Mouse (Mus musculus): Measurements from ENCODE around the gene Tcaf2. TPM values are rescaled to one million over a fixed set of nuclear protein-coding genes. Genes with fewer than 3 reads are reported as not detected.

Tcaf2 gene
- total and polyA plus RNA-seq, 3 experiments, result 0.11 TPM; not detected in 2

GRCm38 (mm10) chr6:42583488-42583872 lies 61.6 kb downstream of the Tcaf2 start:
- Histone ChIP-seq H3K27me3 (ENCODE audit: insufficient read depth, low read length) (no peaks in the 10 kb centered on the region), H3K9me3 (replicated peaks) (no peaks in the 10 kb centered on the region), H3K4me3 (ENCODE audit: low read depth, low read length) (no peak overlapping the region), H3K36me3 (replicated peaks) (no peaks in the 10 kb centered on the region), H3K4me1 (ENCODE audit: insufficient read depth, low read depth, low read length) (no peaks in the 10 kb centered on the region)
- DNase-seq (ENCODE audit: low spot score), result peak; percentile 1
- ATAC-seq (ENCODE audit: extremely low read depth, insufficient number of reproducible peaks, low FRiP score, poor library complexity, severe bottlenecking), result no peak
- TF ChIP-seq TAL1 (conservative IDR thresholded peaks at IDR 0.05; ENCODE audit: low read depth, low read length) (no peak), GATA1 (IDR thresholded peaks at IDR 0.05; ENCODE audit: borderline replicate concordance, low read length) (no peak), POLR2AphosphoS5 (IDR thresholded peaks at IDR 0.05; ENCODE audit: insufficient replicate concordance, low read depth, low read length) (no peak), CTCF (IDR thresholded peaks at IDR 0.05; ENCODE audit: low read depth, low read length) (no peak), GATA2 (IDR thresholded peaks at IDR 0.05; ENCODE audit: borderline replicate concordance, low read depth, low read length) (no peak)

GRCm38 (mm10) chr6:42582741-42583487 lies 62.1 kb downstream of the Tcaf2 start:
- no peaks in the 10 kb centered on the region for H3K36me3 ChIP-seq (replicated peaks)
- H3K27me3 ChIP-seq (ENCODE audit: insufficient read depth, low read length), result no peaks in the 10 kb centered on the region
- no peak for TF ChIP-seq CTCF (IDR thresholded peaks at IDR 0.05; ENCODE audit: low read depth, low read length)
- DNase-seq (ENCODE audit: low spot score) (no peak), ATAC-seq (ENCODE audit: extremely low read depth, insufficient number of reproducible peaks, low FRiP score, poor library complexity, severe bottlenecking) (no peak)
- H3K9me3 ChIP-seq (replicated peaks), result no peaks in the 10 kb centered on the region
- H3K4me1 ChIP-seq (ENCODE audit: insufficient read depth, low read depth, low read length), result no peaks in the 10 kb centered on the region
- H3K4me3 ChIP-seq (ENCODE audit: low read depth, low read length), result no peak overlapping the region

DNA sequence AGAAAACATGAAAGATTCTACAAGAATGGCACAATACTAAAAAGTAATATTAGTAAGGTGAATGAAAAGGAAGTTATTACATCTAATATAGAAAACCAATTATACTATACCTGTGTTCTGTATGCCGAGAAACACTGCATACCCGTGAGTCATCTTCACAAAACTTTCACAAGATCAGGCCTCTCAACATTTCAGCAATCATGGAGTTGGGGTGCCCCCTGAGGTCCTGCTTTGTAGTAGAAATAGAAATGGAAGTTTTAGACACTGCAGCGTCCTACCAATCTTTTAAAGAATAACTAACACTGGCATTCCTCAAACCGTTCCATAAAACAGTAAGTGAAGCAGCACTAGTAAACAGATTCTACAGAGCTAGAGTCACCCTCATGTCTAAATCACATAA lies 66.4 kb downstream of the Tcaf2 start:
- no peaks in the 10 kb centered on the region for H3K36me3 ChIP-seq (replicated peaks)
- no peak for DNase-seq (ENCODE audit: low spot score)
- no peaks in the 10 kb centered on the region for H3K27me3 ChIP-seq (ENCODE audit: insufficient read depth, low read length)
- no peak for ATAC-seq (ENCODE audit: extremely low read depth, insufficient number of reproducible peaks, low FRiP score, poor library complexity, severe bottlenecking)
- no peaks in the 10 kb centered on the region for H3K9me3 ChIP-seq (replicated peaks)
- no peak for TF ChIP-seq GATA1 (IDR thresholded peaks at IDR 0.05; ENCODE audit: borderline replicate concordance, low read length)
- no peak for TF ChIP-seq TAL1 (conservative IDR thresholded peaks at IDR 0.05; ENCODE audit: low read depth, low read length)
- TF ChIP-seq CTCF (IDR thresholded peaks at IDR 0.05; ENCODE audit: low read depth, low read length), result no peak
- no peak for TF ChIP-seq POLR2AphosphoS5 (IDR thresholded peaks at IDR 0.05; ENCODE audit: insufficient replicate concordance, low read depth, low read length)
- TF ChIP-seq GATA2 (IDR thresholded peaks at IDR 0.05; ENCODE audit: borderline replicate concordance, low read depth, low read length), result no peak
- no peaks in the 10 kb centered on the region for H3K4me1 ChIP-seq (ENCODE audit: insufficient read depth, low read depth, low read length)
- no peak overlapping the region for H3K4me3 ChIP-seq (ENCODE audit: low read depth, low read length)

DNA sequence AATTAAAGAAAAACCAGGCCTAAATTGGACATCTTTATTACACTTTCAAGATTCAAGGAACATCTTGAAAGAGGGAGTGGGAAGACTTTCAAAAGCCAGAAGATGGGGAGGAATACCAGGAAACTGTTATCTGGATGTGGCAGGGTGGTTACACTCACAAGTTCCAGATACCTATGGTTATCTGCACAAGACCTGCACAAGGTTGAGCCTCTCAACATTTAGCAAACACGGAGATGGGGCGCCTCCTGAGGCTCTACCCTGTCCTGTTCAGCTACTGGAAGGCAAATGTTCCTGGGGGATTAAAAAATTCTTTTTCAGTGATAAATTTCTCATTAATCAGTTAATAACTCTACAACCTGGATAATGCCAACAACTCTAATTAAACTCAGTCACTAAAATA lies 67.6 kb downstream of the Tcaf2 start:
- Histone ChIP-seq H3K4me1 (ENCODE audit: insufficient read depth, low read depth, low read length) (no peaks in the 10 kb centered on the region), H3K9me3 (replicated peaks) (no peaks in the 10 kb centered on the region), H3K36me3 (replicated peaks) (no peaks in the 10 kb centered on the region), H3K4me3 (ENCODE audit: low read depth, low read length) (no peak overlapping the region), H3K27me3 (ENCODE audit: insufficient read depth, low read length) (no peaks in the 10 kb centered on the region)
- no peak for DNase-seq (ENCODE audit: low spot score)
- ATAC-seq (ENCODE audit: extremely low read depth, insufficient number of reproducible peaks, low FRiP score, poor library complexity, severe bottlenecking), result no peak
- TF ChIP-seq CTCF (IDR thresholded peaks at IDR 0.05; ENCODE audit: low read depth, low read length), result no peak
- TF ChIP-seq POLR2AphosphoS5 (IDR thresholded peaks at IDR 0.05; ENCODE audit: insufficient replicate concordance, low read depth, low read length), result no peak
- TF ChIP-seq GATA2 (IDR thresholded peaks at IDR 0.05; ENCODE audit: borderline replicate concordance, low read depth, low read length), result no peak
- TF ChIP-seq GATA1 (IDR thresholded peaks at IDR 0.05; ENCODE audit: borderline replicate concordance, low read length), result no peak
- TF ChIP-seq TAL1 (conservative IDR thresholded peaks at IDR 0.05; ENCODE audit: low read depth, low read length), result no peak

Other genes with a start within 250 kb of the Tcaf2 start
- not detected in 2 replicates for gene Tas2r143, start 245.0 kb downstream of the Tcaf2 start, total RNA-seq (2014; fragmentation: Nextera tagmentation)
- gene Tas2r143, start 245.0 kb downstream of the Tcaf2 start, total RNA-seq (2017), result 0.22 and 0.23 TPM in 2 replicates
- not detected in 2 replicates for gene Tas2r143, start 245.0 kb downstream of the Tcaf2 start, polyA plus RNA-seq (2012)
- not detected in 2 replicates for gene Tas2r135, start 239.8 kb downstream of the Tcaf2 start, total RNA-seq (2014; fragmentation: Nextera tagmentation)
- 0.27 TPM in 1 of 2 replicates, not detected in the other for gene Tas2r135, start 239.8 kb downstream of the Tcaf2 start, total RNA-seq (2017)
- gene Tas2r135, start 239.8 kb downstream of the Tcaf2 start, polyA plus RNA-seq (2012), result not detected in 2 replicates
- gene Tas2r126, start 210.7 kb downstream of the Tcaf2 start, total RNA-seq (2014; fragmentation: Nextera tagmentation), result not detected in 2 replicates
- not detected in 2 replicates for gene Tas2r126, start 210.7 kb downstream of the Tcaf2 start, total RNA-seq (2017)
- not detected in 2 replicates for gene Tas2r126, start 210.7 kb downstream of the Tcaf2 start, polyA plus RNA-seq (2012)
- gene Olfr458, start 180.1 kb downstream of the Tcaf2 start, total RNA-seq (2014; fragmentation: Nextera tagmentation), result not detected in 2 replicates
- 0.05 and 0.17 TPM in 2 replicates for gene Olfr458, start 180.1 kb downstream of the Tcaf2 start, total RNA-seq (2017)
- not detected in 2 replicates for gene Olfr458, start 180.1 kb downstream of the Tcaf2 start, polyA plus RNA-seq (2012)
- gene Olfr457, start 168.9 kb downstream of the Tcaf2 start, total RNA-seq (2014; fragmentation: Nextera tagmentation), result not detected in 2 replicates
- gene Olfr457, start 168.9 kb downstream of the Tcaf2 start, total RNA-seq (2017), result 0.11 TPM in 1 of 2 replicates, not detected in the other
- not detected in 2 replicates for gene Olfr457, start 168.9 kb downstream of the Tcaf2 start, polyA plus RNA-seq (2012)
- not detected in 2 replicates for gene Olfr456, start 158.0 kb downstream of the Tcaf2 start, total RNA-seq (2014; fragmentation: Nextera tagmentation)
- gene Olfr456, start 158.0 kb downstream of the Tcaf2 start, total RNA-seq (2017), result not detected in 2 replicates
- not detected in 2 replicates for gene Olfr456, start 158.0 kb downstream of the Tcaf2 start, polyA plus RNA-seq (2012)
- not detected in 2 replicates for gene Olfr455, start 97.7 kb downstream of the Tcaf2 start, total RNA-seq (2014; fragmentation: Nextera tagmentation)
- gene Olfr455, start 97.7 kb downstream of the Tcaf2 start, total RNA-seq (2017), result not detected in 2 replicates
- not detected in 2 replicates for gene Olfr455, start 97.7 kb downstream of the Tcaf2 start, polyA plus RNA-seq (2012)
- gene Tcaf3, start 47.6 kb downstream of the Tcaf2 start, total RNA-seq (2014; fragmentation: Nextera tagmentation), result not detected in 2 replicates
- gene Tcaf3, start 47.6 kb downstream of the Tcaf2 start, total RNA-seq (2017), result 0.16 and 0.46 TPM in 2 replicates
- not detected in 2 replicates for gene Tcaf3, start 47.6 kb downstream of the Tcaf2 start, polyA plus RNA-seq (2012)
- not detected in 2 replicates for gene Tcaf1, start 64.8 kb upstream of the Tcaf2 start, total RNA-seq (2014; fragmentation: Nextera tagmentation)
- gene Tcaf1, start 64.8 kb upstream of the Tcaf2 start, total RNA-seq (2017), result 0.12 and 0.33 TPM in 2 replicates
- not detected in 2 replicates for gene Tcaf1, start 64.8 kb upstream of the Tcaf2 start, polyA plus RNA-seq (2012)
- not detected in 2 replicates for gene Olfr453, start 94.1 kb upstream of the Tcaf2 start, total RNA-seq (2014; fragmentation: Nextera tagmentation)
- 0.11 and 0.12 TPM in 2 replicates for gene Olfr453, start 94.1 kb upstream of the Tcaf2 start, total RNA-seq (2017)
- not detected in 2 replicates for gene Olfr453, start 94.1 kb upstream of the Tcaf2 start, polyA plus RNA-seq (2012)
- not detected in 2 replicates for gene Olfr38, start 111.2 kb upstream of the Tcaf2 start, total RNA-seq (2014; fragmentation: Nextera tagmentation)
- gene Olfr38, start 111.2 kb upstream of the Tcaf2 start, total RNA-seq (2017), result 0.17 and 0.22 TPM in 2 replicates
- gene Olfr38, start 111.2 kb upstream of the Tcaf2 start, polyA plus RNA-seq (2012), result not detected in 2 replicates
- gene Olfr452, start 139.8 kb upstream of the Tcaf2 start, total RNA-seq (2014; fragmentation: Nextera tagmentation), result not detected in 2 replicates
- gene Olfr452, start 139.8 kb upstream of the Tcaf2 start, total RNA-seq (2017), result 0.27 TPM in 1 of 2 replicates, not detected in the other
- not detected in 2 replicates for gene Olfr452, start 139.8 kb upstream of the Tcaf2 start, polyA plus RNA-seq (2012)
- gene Olfr450, start 166.7 kb upstream of the Tcaf2 start, total RNA-seq (2014; fragmentation: Nextera tagmentation), result not detected in 2 replicates
- gene Olfr450, start 166.7 kb upstream of the Tcaf2 start, total RNA-seq (2017), result not detected in 2 replicates
- not detected in 2 replicates for gene Olfr450, start 166.7 kb upstream of the Tcaf2 start, polyA plus RNA-seq (2012)
- gene Olfr449, start 189.1 kb upstream of the Tcaf2 start, total RNA-seq (2014; fragmentation: Nextera tagmentation), result not detected in 2 replicates
- gene Olfr449, start 189.1 kb upstream of the Tcaf2 start, total RNA-seq (2017), result not detected in 2 replicates
- not detected in 2 replicates for gene Olfr449, start 189.1 kb upstream of the Tcaf2 start, polyA plus RNA-seq (2012)
- gene Olfr448, start 245.2 kb upstream of the Tcaf2 start, total RNA-seq (2014; fragmentation: Nextera tagmentation), result not detected in 2 replicates
- gene Olfr448, start 245.2 kb upstream of the Tcaf2 start, total RNA-seq (2017), result 0.05 TPM in 1 of 2 replicates, not detected in the other
- not detected in 2 replicates for gene Olfr448, start 245.2 kb upstream of the Tcaf2 start, polyA plus RNA-seq (2012)